14 mouse cellular contexts compared by ENCODE assay signal in genomic region chr11:87268803-87269202, GRCm38 (mm10).
DNase-seq lines count a peak whose midpoint lies in the region; TF ChIP-seq lines count a peak whose summit lies in the region.
"Had no signal": no experiment of that assay in that cellular context is flagged by ENCODE, and none has a peak within 500 bp of the region (broad histone marks: within the 10 kb centered on the region; RNA-seq: fewer than 3 reads in every experiment).

No protein-coding gene starts in this region.

- H3K9me3 ChIP-seq in E14TG2a.4 (ENCODE audit: low read length), result no peaks in the 10 kb centered on the region
- H3K9me3 ChIP-seq: stomach, embryonic 15.5 days had no signal

- 0 out of 2 replicates have a peak, but pooled peaks cover 3% of the 10 kb centered on the region for H3K27me3 ChIP-seq in E14TG2a.4 (ENCODE audit: insufficient read depth, low read length)
- H3K27me3 ChIP-seq: stomach, embryonic 15.5 days had no signal

- peak; percentile 58 for TF ChIP-seq CTCF in layer of hippocampus, adult 2 months (conservative IDR thresholded peaks at IDR 0.05)
- peak; percentile 67 for TF ChIP-seq CTCF in E14TG2a.4 (conservative IDR thresholded peaks at IDR 0.05; ENCODE audit: low read length)
- peak; percentile 23; the same call in 1 of the 2 replicates for TF ChIP-seq CTCF in bone marrow, adult 2 months (IDR thresholded peaks at IDR 0.05; ENCODE audit: control insufficient read depth, insufficient read depth, low read length)

- H3K4me1 ChIP-seq in E14TG2a.4 (replicated peaks; ENCODE audit: low read depth, low read length), result no peaks in the 10 kb centered on the region; the same call in 1 of the 2 replicates
- H3K4me1 ChIP-seq in bone marrow, adult 2 months (ENCODE audit: control insufficient read depth, insufficient read depth, low read length), result no peaks in the 10 kb centered on the region
- H3K4me1 ChIP-seq: stomach, embryonic 15.5 days had no signal

- no peak overlapping the region for H3K4me3 ChIP-seq in layer of hippocampus, adult 2 months
- no peak overlapping the region for H3K4me3 ChIP-seq in E14TG2a.4 (replicated peaks; ENCODE audit: low read length)
- H3K4me3 ChIP-seq in bone marrow, adult 2 months (replicated peaks; ENCODE audit: control insufficient read depth, low read depth, low read length), result no peak overlapping the region
- H3K4me3 ChIP-seq: erythroblast, embryonic 14.5 days; myocyte; stomach, embryonic 15.5 days had no signal

- H3K36me3 ChIP-seq in E14TG2a.4 (ENCODE audit: insufficient read depth, low read length), result no peaks in the 10 kb centered on the region
- H3K36me3 ChIP-seq: stomach, embryonic 15.5 days had no signal

- no peak overlapping the region for H3K27ac ChIP-seq in layer of hippocampus, adult 2 months
- no peak overlapping the region for H3K27ac ChIP-seq in bone marrow, adult 2 months (ENCODE audit: control insufficient read depth, insufficient read depth, low read depth, low read length, poor library complexity)
- H3K27ac ChIP-seq: stomach, embryonic 15.5 days had no signal

- no peak for TF ChIP-seq POLR2A in bone marrow, adult 2 months (IDR thresholded peaks at IDR 0.05; ENCODE audit: borderline replicate concordance, control insufficient read depth, low read depth, low read length)

- no peak for DNase-seq in layer of hippocampus, adult 2 months (ENCODE audit: low spot score in 2 of 2)
- no peak for DNase-seq in layer of hippocampus, postnatal 36 days
- DNase-seq in 416B (ENCODE audit: low read depth), result peak; percentile 79
- no peak for DNase-seq in neural tube, embryonic 10.5 days (ENCODE audit: extremely low spot score, low spot score)
- DNase-seq in spleen, adult 18-20 months, result no peak
- DNase-seq: adrenal gland, postnatal 10 days; heart, postnatal 4 days; lung, adult 2 months; right cerebral cortex, postnatal 4 days had no signal

- 74% methylated on average over 2 of the region's 2 CpGs for WGBS in bone marrow, adult 2 months
